8 mouse cellular contexts compared by ENCODE assay signal in the genomic region with DNA sequence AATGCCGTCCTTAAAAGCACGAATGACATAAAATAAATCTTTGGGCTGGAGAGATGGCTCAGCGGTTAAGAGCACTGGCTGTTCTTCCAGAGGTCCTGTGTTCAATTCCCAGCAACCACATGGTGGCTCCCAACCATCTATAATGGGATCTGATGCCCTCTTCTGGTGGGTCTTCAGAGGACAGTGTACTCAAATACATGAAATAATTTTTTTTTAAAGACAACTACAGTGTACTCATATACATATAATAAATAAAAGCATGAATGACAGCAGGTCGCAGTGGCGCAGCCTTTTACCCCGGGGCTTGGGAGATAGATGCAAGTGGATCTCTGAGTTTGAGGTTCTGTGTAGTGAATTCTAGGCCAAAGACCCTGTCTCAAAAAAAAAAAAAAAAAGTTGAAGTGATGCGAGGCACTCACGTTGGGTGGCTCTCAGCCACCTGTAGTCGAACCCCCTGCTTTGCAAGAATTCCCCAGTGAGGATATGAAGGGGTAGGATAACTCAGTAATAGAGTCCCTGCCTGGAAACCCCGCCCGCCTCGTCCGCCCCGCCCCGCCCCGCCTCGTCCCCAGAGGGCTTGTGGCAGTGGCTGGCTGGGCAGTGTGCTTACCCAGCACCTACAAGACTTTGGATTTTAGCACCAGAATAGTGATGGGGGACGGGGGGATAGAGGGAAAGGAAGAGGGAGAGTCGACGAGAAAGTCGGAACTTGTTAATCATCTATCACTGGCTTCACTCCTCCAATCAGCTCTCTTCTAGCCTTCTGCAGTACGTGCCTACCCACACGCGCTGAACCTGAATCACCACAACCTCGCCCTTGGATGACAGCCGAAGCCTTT. TPM values are rescaled to one million over a fixed set of nuclear protein-coding genes. Genes with fewer than 3 reads are reported as not detected.
DNase-seq lines count a peak whose midpoint lies in the region; ATAC-seq lines count a peak whose summit lies in the region.

No protein-coding gene starts in this region.

- DNase-seq in urinary bladder, postnatal 14 days (ENCODE audit: low spot score): peak; percentile 70
- DNase-seq in urinary bladder, postnatal 4 days (ENCODE audit: low spot score in 2 of 2): no peak
- DNase-seq in embryo, embryonic 10.5 days (ENCODE audit: low spot score): peak; percentile 76
- no peak for DNase-seq in hindbrain, embryonic 10.5 days (ENCODE audit: low spot score)
- peak; percentile 59 for DNase-seq in neural tube, embryonic 10.5 days (ENCODE audit: extremely low spot score, low spot score)
- DNase-seq in gastrocnemius, postnatal 10 days: no peak
- no peak for DNase-seq in right cerebral cortex, adult 18-20 months

- peak overlapping the region; percentile 41 for H3K4me3 ChIP-seq in hindbrain, embryonic 10.5 days
- peak overlapping the region; percentile 31 for H3K4me3 ChIP-seq in limb, embryonic 12.5 days (replicated peaks)

- no peak for ATAC-seq in limb, embryonic 12.5 days (ENCODE audit: insufficient number of reproducible peaks, insufficient read depth, low FRiP score, low TSS enrichment, low read depth)

- peaks cover 26% of the 10 kb centered on the region for H3K27me3 ChIP-seq in hindbrain, embryonic 10.5 days (ENCODE audit: insufficient read depth, poor library complexity, severe bottlenecking)
- no peaks in the 10 kb centered on the region for H3K27me3 ChIP-seq in limb, embryonic 12.5 days

- peaks cover 11% of the 10 kb centered on the region for H3K36me3 ChIP-seq in hindbrain, embryonic 10.5 days
- H3K36me3 ChIP-seq in limb, embryonic 12.5 days: peaks cover 8% of the 10 kb centered on the region

- peak overlapping the region; percentile 35; the same call in 1 of the 2 replicates for H3K27ac ChIP-seq in hindbrain, embryonic 10.5 days
- no peak overlapping the region for H3K27ac ChIP-seq in limb, embryonic 12.5 days

- peaks cover 4% of the 10 kb centered on the region for H3K9me3 ChIP-seq in hindbrain, embryonic 10.5 days
- peaks cover 6% of the 10 kb centered on the region; the same call in 1 of the 2 replicates for H3K9me3 ChIP-seq in limb, embryonic 12.5 days

- 21% methylated on average over 26 of the region's 26 CpGs for WGBS in hindbrain, embryonic 10.5 days
- 18% methylated on average over 26 of the region's 26 CpGs for WGBS in limb, embryonic 12.5 days

- peak overlapping the region; percentile 53 for H3K4me2 ChIP-seq in limb, embryonic 12.5 days

- peaks cover 32% of the 10 kb centered on the region for H3K4me1 ChIP-seq in hindbrain, embryonic 10.5 days (replicated peaks)
- peaks cover 31% of the 10 kb centered on the region for H3K4me1 ChIP-seq in limb, embryonic 12.5 days (replicated peaks)

- peak overlapping the region; percentile 52; the same call in 1 of the 2 replicates for H3K9ac ChIP-seq in limb, embryonic 12.5 days (replicated peaks)

RNA-seq across cellular contexts. Expression of gene Keap1, which starts 14.4 kb away (rescaled TPM):
- 46.5 and 50.0 TPM in 2 replicates for polyA plus RNA-seq in hindbrain, embryonic 10.5 days (2016; fragmentation: Nextera tagmentation; extraction: Ambion mirVana)
- polyA plus RNA-seq in limb, embryonic 12.5 days (2016; fragmentation: Nextera tagmentation; extraction: Ambion mirVana): 64.7 and 65.2 TPM in 2 replicates
- total RNA-seq in gastrocnemius, postnatal 10 days (2021): 10 to 100 TPM; 59.6 to 60.9 TPM

RNA-seq across cellular contexts. Expression of gene S1pr5, which starts 23.4 kb away (rescaled TPM):
- polyA plus RNA-seq in hindbrain, embryonic 10.5 days (2016; fragmentation: Nextera tagmentation; extraction: Ambion mirVana): 0.20 and 0.35 TPM in 2 replicates
- 0.31 and 0.63 TPM in 2 replicates for polyA plus RNA-seq in limb, embryonic 12.5 days (2016; fragmentation: Nextera tagmentation; extraction: Ambion mirVana)
- total RNA-seq in gastrocnemius, postnatal 10 days (2021): under 1 TPM; 0.09 to 0.19 TPM

RNA-seq across cellular contexts. Expression of gene Atg4d, which starts 40.3 kb away (rescaled TPM):
- polyA plus RNA-seq in hindbrain, embryonic 10.5 days (2016; fragmentation: Nextera tagmentation; extraction: Ambion mirVana): 52.3 and 59.4 TPM in 2 replicates
- 29.8 and 34.9 TPM in 2 replicates for polyA plus RNA-seq in limb, embryonic 12.5 days (2016; fragmentation: Nextera tagmentation; extraction: Ambion mirVana)
- 10 to 100 TPM; 28.4 to 31.9 TPM for total RNA-seq in gastrocnemius, postnatal 10 days (2021)

RNA-seq across cellular contexts. Expression of gene Pde4a, which starts 59.3 kb away (rescaled TPM):
- polyA plus RNA-seq in hindbrain, embryonic 10.5 days (2016; fragmentation: Nextera tagmentation; extraction: Ambion mirVana): 3.7 and 6.5 TPM in 2 replicates
- polyA plus RNA-seq in limb, embryonic 12.5 days (2016; fragmentation: Nextera tagmentation; extraction: Ambion mirVana): 4.8 and 5.6 TPM in 2 replicates
- total RNA-seq in gastrocnemius, postnatal 10 days (2021): 10 to 100 TPM; 22.1 to 23.2 TPM

Comparison
In these comparisons a context has a peak if more than half of its experiments do, and no peak if none do; other contexts are left out.
1. DNase-seq: peak in urinary bladder, postnatal 14 days (single experiment), embryo, embryonic 10.5 days (single experiment) and neural tube, embryonic 10.5 days (single experiment); none in urinary bladder, postnatal 4 days (0 of 2), hindbrain, embryonic 10.5 days (single experiment), gastrocnemius, postnatal 10 days (single experiment) and right cerebral cortex, adult 18-20 months (single experiment).